Mouse (Mus musculus) heart, adult 2 months (tissue): ENCODE data around the gene Fam71d.

Experiments
- CTCF ChIP-seq: fragments of 200-600 bp; IDR thresholded peaks from 2 replicates; pipeline ENCODE4 v1.8.1; 2022; ENCODE audit warnings: antibody characterized with exemption, mild to moderate bottlenecking, moderate library complexity
- POLR2A ChIP-seq: fragments of 200-500 bp; IDR thresholded peaks from 2 replicates; pipeline ENCODE4 v1.6.1; 2011; ENCODE audit warnings: mild to moderate bottlenecking, low read depth, low read length, control low read depth; ENCODE audit not compliant: insufficient read depth

- TF ChIP-seq CTCF (no peak), POLR2A (no peak)
These were observed 87.2 kb downstream of the Fam71d start for GRCm38 (mm10) chr12:78778423-78779067.
